Mouse (Mus musculus) CH12.LX (cell line): ENCODE measurements around the gene Galm. TPM values are rescaled to one million over a fixed set of nuclear protein-coding genes. Genes with fewer than 3 reads are reported as not detected.

Experiments
- DNase-seq: peaks from one replicate; pipeline ENCODE4 v3.0.0-alpha.2; 2013; ENCODE audit errors: extremely low read depth
- H3K27ac ChIP-seq: 2 replicates; pipeline ENCODE4 v1.5.1; 2012; ENCODE audit warnings: low read depth, mild to moderate bottlenecking, control low read depth, moderate library complexity; ENCODE audit not compliant: insufficient read depth
- H3K27me3 ChIP-seq: replicated peaks from 2 replicates; pipeline ENCODE3; 2012; ENCODE audit warnings: inconsistent platforms
- H3K36me3 ChIP-seq, 2 experiments: replicated peaks in 1 of 2; 2 replicates each; pipeline versions ENCODE3 to v1.6.1; 2012; ENCODE audit warnings: inconsistent platforms in 1 of 2, low read length in 1 of 2, mild to moderate bottlenecking in 1 of 2, mixed read lengths in 1 of 2, moderate library complexity in 1 of 2; ENCODE audit not compliant: control insufficient read depth in 1 of 2, insufficient read depth in 1 of 2
- H3K4me1 ChIP-seq, 2 experiments: 2 replicates each; pipeline ENCODE4 v1.6.1; 2012; ENCODE audit warnings: inconsistent platforms in 1 of 2, moderate library complexity in 1 of 2; ENCODE audit not compliant: insufficient read depth in 2 of 2, control insufficient read depth in 1 of 2
- H3K4me2 ChIP-seq: 2 replicates; pipeline ENCODE4 v1.6.1; 2012; ENCODE audit warnings: low read depth, mild to moderate bottlenecking, control low read depth; ENCODE audit not compliant: poor library complexity, insufficient read depth, severe bottlenecking
- H3K4me3 ChIP-seq, 3 experiments: fragments of 150-350 bp in 1 of 3; sonication (generic) in 1 of 3; replicated peaks in 1 of 3; 2 replicates each; pipeline versions ENCODE3 to v1.5.1; 2011 to 2012; ENCODE audit warnings: low read depth in 2 of 3, low read length in 2 of 3, mild to moderate bottlenecking in 2 of 3, moderate library complexity in 2 of 3, control low read depth in 1 of 3, improper control_type of control experiment in 1 of 3, inconsistent platforms in 1 of 3, mixed read lengths in 1 of 3; ENCODE audit not compliant: poor library complexity in 1 of 3
- H3K79me2 ChIP-seq: replicated peaks from 2 replicates; pipeline ENCODE4 v1.6.1; 2012; ENCODE audit warnings: mild to moderate bottlenecking, moderate library complexity; ENCODE audit not compliant: control insufficient read depth, poor library complexity, insufficient read depth, severe bottlenecking; ENCODE audit errors: extremely low read depth
- H3K9ac ChIP-seq: 2 replicates; pipeline ENCODE4 v1.6.1; 2012; ENCODE audit warnings: low read depth, mild to moderate bottlenecking, control low read depth, moderate library complexity; ENCODE audit not compliant: insufficient read depth
- H3K9me3 ChIP-seq: replicated peaks from 2 replicates; pipeline ENCODE3; 2012; ENCODE audit warnings: low read length, inconsistent platforms, mixed read lengths
- BHLHE40 ChIP-seq: IDR thresholded peaks from 2 replicates; pipeline ENCODE4 v1.6.1; 2011; ENCODE audit warnings: mild to moderate bottlenecking, low read depth, low read length, improper control_type of control experiment
- CHD1 ChIP-seq: IDR thresholded peaks from 2 replicates; pipeline ENCODE4 v1.6.1; 2012; ENCODE audit warnings: low read depth, low read length, improper control_type of control experiment, inconsistent platforms
- CHD2 ChIP-seq: IDR thresholded peaks from 2 replicates; pipeline ENCODE4 v1.6.1; 2011; ENCODE audit warnings: low read length, improper control_type of control experiment
- CTCF ChIP-seq, 2 experiments: IDR thresholded peaks in 1 of 2; conservative IDR thresholded peaks in 1 of 2; 2 replicates each; pipeline ENCODE4 v1.5.1; 2011 to 2012; ENCODE audit warnings: low read depth in 2 of 2, low read length in 2 of 2, improper control_type of control experiment in 1 of 2, inconsistent platforms in 1 of 2, mild to moderate bottlenecking in 1 of 2, moderate library complexity in 1 of 2
- ELF1 ChIP-seq: IDR thresholded peaks from 2 replicates; pipeline ENCODE4 v1.6.1; 2014; ENCODE audit warnings: low read depth, mild to moderate bottlenecking, inconsistent platforms, low read length, improper control_type of control experiment
- EP300 ChIP-seq: IDR thresholded peaks from 2 replicates; pipeline ENCODE4 v1.6.1; 2011; ENCODE audit warnings: low read length, improper control_type of control experiment
- ETS1 ChIP-seq: conservative IDR thresholded peaks from 2 replicates; pipeline ENCODE4 v1.6.1; 2012; ENCODE audit warnings: low read depth, mild to moderate bottlenecking, inconsistent platforms, low read length, improper control_type of control experiment, moderate library complexity
- HCFC1 ChIP-seq: IDR thresholded peaks from 2 replicates; pipeline ENCODE4 v1.6.1; 2012; ENCODE audit warnings: low read depth, mild to moderate bottlenecking, inconsistent platforms, low read length, improper control_type of control experiment
- IRF4 ChIP-seq: IDR thresholded peaks from 2 replicates; pipeline ENCODE4 v1.6.1; 2014; ENCODE audit warnings: low read depth, mild to moderate bottlenecking, inconsistent platforms, low read length, improper control_type of control experiment
- JUN ChIP-seq: IDR thresholded peaks from 2 replicates; pipeline ENCODE4 v1.6.1; 2011; ENCODE audit warnings: low read depth, mild to moderate bottlenecking, low read length, improper control_type of control experiment, moderate library complexity; ENCODE audit not compliant: insufficient read depth
- JUND ChIP-seq: conservative IDR thresholded peaks from 2 replicates; pipeline ENCODE4 v1.6.1; 2011; ENCODE audit warnings: low read depth, low read length, improper control_type of control experiment
- MAFK ChIP-seq: IDR thresholded peaks from 2 replicates; pipeline ENCODE4 v1.6.1; 2011; ENCODE audit warnings: low read length, improper control_type of control experiment; ENCODE audit not compliant: insufficient replicate concordance
- MAX ChIP-seq: IDR thresholded peaks from 2 replicates; pipeline ENCODE4 v1.6.1; 2011; ENCODE audit warnings: low read length, improper control_type of control experiment
- MAZ ChIP-seq: IDR thresholded peaks from 2 replicates; pipeline ENCODE4 v1.6.1; 2012; ENCODE audit warnings: low read depth, mild to moderate bottlenecking, inconsistent platforms, low read length, improper control_type of control experiment, moderate library complexity
- MEF2A ChIP-seq: IDR thresholded peaks from 2 replicates; pipeline ENCODE4 v1.6.1; 2014; ENCODE audit warnings: low read depth, mild to moderate bottlenecking, inconsistent platforms, low read length, improper control_type of control experiment, borderline replicate concordance
- MYC ChIP-seq: IDR thresholded peaks from 2 replicates; pipeline ENCODE4 v1.6.1; 2011; ENCODE audit warnings: low read depth, mild to moderate bottlenecking, improper control_type of control experiment, low read length
- NELFE ChIP-seq: IDR thresholded peaks from 2 replicates; pipeline ENCODE4 v1.6.1; 2011; ENCODE audit warnings: low read depth, low read length, improper control_type of control experiment
- NRF1 ChIP-seq: IDR thresholded peaks from 2 replicates; pipeline ENCODE4 v1.6.1; 2014; ENCODE audit warnings: low read depth, mild to moderate bottlenecking, inconsistent platforms, low read length, improper control_type of control experiment, moderate library complexity
- PAX5 ChIP-seq: IDR thresholded peaks from 2 replicates; pipeline ENCODE4 v1.6.1; 2012; ENCODE audit warnings: low read length, inconsistent platforms, mixed read lengths
- POLR2A ChIP-seq: IDR thresholded peaks from 2 replicates; pipeline ENCODE4 v1.6.1; 2011; ENCODE audit warnings: low read depth, mild to moderate bottlenecking, improper control_type of control experiment, low read length
- POLR2AphosphoS2 ChIP-seq: IDR thresholded peaks from 2 replicates; pipeline ENCODE4 v1.6.1; 2011; ENCODE audit warnings: low read depth, low read length, improper control_type of control experiment
- RAD21 ChIP-seq: IDR thresholded peaks from 2 replicates; pipeline ENCODE4 v1.6.1; 2011; ENCODE audit warnings: low read depth, mild to moderate bottlenecking, low read length, improper control_type of control experiment, moderate library complexity
- RCOR1 ChIP-seq: conservative IDR thresholded peaks from 2 replicates; pipeline ENCODE4 v1.6.1; 2012; ENCODE audit warnings: low read depth, mild to moderate bottlenecking, inconsistent platforms, low read length, improper control_type of control experiment
- SIN3A ChIP-seq: IDR thresholded peaks from 2 replicates; pipeline ENCODE4 v1.6.1; 2012; ENCODE audit warnings: low read length, improper control_type of control experiment, inconsistent platforms
- SMC3 ChIP-seq: IDR thresholded peaks from 2 replicates; pipeline ENCODE4 v1.6.1; 2011; ENCODE audit warnings: low read depth, low read length, improper control_type of control experiment
- TBP ChIP-seq: conservative IDR thresholded peaks from 2 replicates; pipeline ENCODE4 v1.6.1; 2011; ENCODE audit warnings: low read depth, low read length, improper control_type of control experiment
- TCF12 ChIP-seq: IDR thresholded peaks from 2 replicates; pipeline ENCODE4 v1.6.1; 2014; ENCODE audit warnings: low read depth, mild to moderate bottlenecking, inconsistent platforms, low read length, improper control_type of control experiment
- USF2 ChIP-seq: conservative IDR thresholded peaks from 2 replicates; pipeline ENCODE4 v1.6.1; 2011; ENCODE audit warnings: low read depth, low read length, improper control_type of control experiment
- ZC3H11A ChIP-seq: IDR thresholded peaks from 2 replicates; pipeline ENCODE4 v1.6.1; 2012; ENCODE audit warnings: low read depth, mild to moderate bottlenecking, inconsistent platforms, low read length, improper control_type of control experiment
- ZKSCAN1 ChIP-seq: IDR thresholded peaks from 2 replicates; pipeline ENCODE4 v1.6.1; 2012; ENCODE audit warnings: low read depth, inconsistent platforms, low read length, improper control_type of control experiment, borderline replicate concordance
- ZNF384 ChIP-seq: IDR thresholded peaks from 2 replicates; pipeline ENCODE4 v1.6.1; 2012; ENCODE audit warnings: low read depth, low read length, improper control_type of control experiment, inconsistent platforms
- dilution Hi-C: fragments of 300-500 bp; cut with MboI; formaldehyde crosslinking; loops from 2 replicates; pipeline ENCODE4 v1.14.3; 2020; ENCODE audit warnings: low sequenced_read_pairs; ENCODE audit not compliant: extremely low pct_unique_long_range_greater_than_20kb, extremely low pct_ligation_motif_present
- in situ Hi-C: fragments of 300-500 bp; cut with MboI; formaldehyde crosslinking; loops from 3 replicates; pipeline ENCODE4 v1.14.3; 2019; ENCODE audit warnings: low sequenced_read_pairs, low pct_ligation_motif_present, low pct_unique_long_range_greater_than_20kb, mixed read lengths
- polyA plus RNA-seq: library from polyadenylated mRNA; unstranded; fragments of >175 nt; gene quantifications from 2 replicates; pipeline ENCODE4 v1.2.1, GENCODE M21; 2012; ENCODE audit warnings: low read depth; ENCODE audit not compliant: insufficient read length
- total RNA-seq, 2 experiments: library from RNA; depleted of rRNA; stranded (reverse); fragments of 300-350 nt in 1 of 2; fragments of >200 nt in 1 of 2; gene quantifications; 2 replicates each; pipeline ENCODE4 v1.2.3; 2012 to 2014

Galm gene
- total and polyA plus RNA-seq, 3 experiments, result 0.09 TPM; not detected in 2

- Histone ChIP-seq H3K36me3 (no peaks in the 10 kb centered on the region), H3K9me3 (no peaks in the 10 kb centered on the region), H3K4me1 (peaks cover 18 to 22% of the 10 kb centered on the region in 2 experiments; a peak in 3 of 4 replicates), H3K4me2 (peak overlapping the region; percentile 38; the same call in 1 of the 2 replicates), H3K9ac (peak overlapping the region; percentile 0; the same call in 1 of the 2 replicates), H3K4me3 (no peak overlapping the region), H3K27ac (peak overlapping the region; percentile 3; the same call in 1 of the 2 replicates), H3K79me2 (no peaks in the 10 kb centered on the region), H3K27me3 (peaks cover 3% of the 10 kb centered on the region)
- no peak for TF ChIP-seq BHLHE40
- TF ChIP-seq CHD1, result 0 out of 2 replicates have a peak, but pooled peaks have one; percentile 45
- dilution Hi-C loops (no loop called here), in situ Hi-C loops (no loop called here)
- no peak for DNase-seq
Measured at GRCm38 (mm10) chr17:80167436-80167835, 40.2 kb downstream of the Galm start.

GRCm38 (mm10) chr17:80167851-80168251, 40.6 kb downstream of the Galm start:
- H3K27ac ChIP-seq, result peak overlapping the region; percentile 3; the same call in 1 of the 2 replicates
- H3K4me2 ChIP-seq, result peak overlapping the region; percentile 38
- H3K4me3 ChIP-seq, result no peak overlapping the region
- H3K9ac ChIP-seq, result peak overlapping the region; percentile 0; the same call in 1 of the 2 replicates
- peaks cover 3% of the 10 kb centered on the region for H3K27me3 ChIP-seq
- peaks cover 18 to 26% of the 10 kb centered on the region in 2 experiments; a peak in 3 of 4 replicates for H3K4me1 ChIP-seq
- dilution Hi-C loops, result no loop called here
- no peaks in the 10 kb centered on the region for H3K9me3 ChIP-seq
- no peaks in the 10 kb centered on the region for H3K79me2 ChIP-seq
- in situ Hi-C loops, result no loop called here
- peak; percentile 84 for DNase-seq
- H3K36me3 ChIP-seq, result no peaks in the 10 kb centered on the region
- peak; percentile 38; the same call in 1 of the 2 replicates for TF ChIP-seq HCFC1
- peak; percentile 49 for TF ChIP-seq POLR2A
- peak; percentile 89 for TF ChIP-seq ETS1
- peak; percentile 57; the same call in 1 of the 2 replicates for TF ChIP-seq MAFK
- peak; percentile 95 for TF ChIP-seq JUN
- 0 out of 2 replicates have a peak, but pooled peaks have one; percentile 19 for TF ChIP-seq NRF1
- TF ChIP-seq CHD2, result peak; percentile 74
- peak; percentile 82 for TF ChIP-seq EP300
- no peak for TF ChIP-seq USF2
- peak; percentile 75 for TF ChIP-seq ELF1
- TF ChIP-seq PAX5, result no peak
- no peak for TF ChIP-seq NELFE
- TF ChIP-seq RAD21, result no peak; the same call in 1 of the 2 replicates
- 0 out of 2 replicates have a peak, but pooled peaks have one; percentile 61 for TF ChIP-seq MAX
- no peak for TF ChIP-seq POLR2AphosphoS2
- TF ChIP-seq RCOR1, result no peak; the same call in 1 of the 2 replicates
- TF ChIP-seq MEF2A, result peak; percentile 70; the same call in 1 of the 2 replicates
- peak; percentile 53; the same call in 1 of the 2 replicates for TF ChIP-seq TBP
- peak; percentile 93 for TF ChIP-seq JUND
- peak; percentile 74 for TF ChIP-seq BHLHE40
- peak; percentile 92 for TF ChIP-seq ZNF384
- no peak for TF ChIP-seq MAZ
- no peak for TF ChIP-seq ZKSCAN1
- TF ChIP-seq TCF12, result peak; percentile 82; the same call in 1 of the 2 replicates
- peak; percentile 56 for TF ChIP-seq MYC
- no peak for TF ChIP-seq CTCF (conservative IDR thresholded peaks at IDR 0.05 in 1 of 2, IDR thresholded peaks at IDR 0.05 in 1 of 2; ENCODE audit: low read depth in 2 of 2, low read length in 2 of 2)
- TF ChIP-seq IRF4, result peak; percentile 93
- TF ChIP-seq ZC3H11A, result no peak
- TF ChIP-seq SIN3A, result peak; percentile 81
- 0 out of 2 replicates have a peak, but pooled peaks have one; percentile 6 for TF ChIP-seq SMC3
- TF ChIP-seq, all 38 proteins: peak for 20
